ENCODE assay signal across 7 mouse cellular contexts in the genomic region with DNA sequence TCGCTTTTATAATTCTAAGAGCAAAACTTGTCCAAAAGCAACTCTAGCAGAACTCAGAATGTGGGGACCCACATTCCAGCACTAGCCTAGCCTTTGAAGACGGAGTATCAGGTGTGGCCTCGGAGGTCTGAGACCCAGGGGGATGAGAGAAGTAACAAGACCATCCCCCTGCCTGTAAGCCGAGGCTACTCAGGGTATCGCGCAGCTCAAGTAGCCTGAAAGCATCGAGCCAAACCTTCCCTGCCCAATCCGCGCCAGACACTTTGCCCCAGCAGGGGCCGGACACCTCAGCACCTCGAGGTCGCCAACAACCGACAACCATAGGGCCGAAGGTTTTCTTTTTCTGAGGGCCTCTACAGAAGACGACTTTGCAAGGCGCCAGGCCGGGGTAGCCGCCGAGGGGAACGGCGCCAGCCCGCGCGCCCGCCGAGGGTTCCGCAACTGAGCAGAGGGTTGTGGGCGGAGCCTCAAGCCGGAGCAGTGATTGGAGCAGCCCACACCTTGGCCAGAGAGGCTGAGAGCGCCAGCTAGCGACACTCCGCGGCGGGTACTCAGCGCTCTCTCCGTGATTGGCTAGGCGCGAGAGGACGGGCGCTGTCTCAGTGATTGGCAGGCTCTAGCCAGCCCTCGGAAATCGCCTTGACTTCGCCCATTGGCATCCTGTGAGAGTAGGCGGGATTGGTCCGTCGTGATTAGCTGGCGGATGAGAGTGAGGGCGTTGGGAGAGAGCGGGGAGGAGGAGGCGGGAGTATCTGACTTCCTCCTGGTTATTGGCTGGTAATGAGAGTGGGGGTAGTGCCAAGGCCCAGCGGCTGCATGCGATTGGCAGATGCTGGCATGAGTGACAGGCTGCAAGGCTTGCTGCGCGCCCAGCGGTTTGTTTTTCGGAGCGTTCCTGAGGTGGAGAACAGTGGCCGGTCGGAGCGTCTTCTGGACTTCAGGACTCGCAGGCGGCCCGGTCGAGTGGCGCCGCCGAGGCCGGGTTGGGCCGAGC. TPM values are rescaled to one million over a fixed set of nuclear protein-coding genes. Genes with fewer than 3 reads are reported as not detected.
DNase-seq lines count a peak whose midpoint lies in the region; ATAC-seq lines count a peak whose summit lies in the region.

Map3k3 (plus strand) TSS at position 906 of the 994 bp plus-strand sequence.

- H3K4me1 ChIP-seq in intestine, embryonic 15.5 days (replicated peaks), result 0 out of 2 replicates have a peak, but pooled peaks cover 3% of the 10 kb centered on the region
- peaks cover 29% of the 10 kb centered on the region for H3K4me1 ChIP-seq in midbrain, embryonic 10.5 days

- ATAC-seq in intestine, embryonic 15.5 days, result peak; percentile 98

- H3K4me2 ChIP-seq in intestine, embryonic 15.5 days (replicated peaks), result peak within 1 kb of the TSS; percentile 77

- DNase-seq in adrenal gland, adult 2 months, result peak; percentile 99
- DNase-seq in embryo, embryonic 11.5 days (ENCODE audit: low read depth, low spot score), result peak; percentile 97
- DNase-seq in gastrocnemius, postnatal 36 days, result peak; percentile 96 to 98
- peak; percentile 99 to 100 for DNase-seq in left cerebral cortex, postnatal 25 days (ENCODE audit: low spot score in 2 of 2)
- peak; percentile 99 for DNase-seq in midbrain, embryonic 10.5 days (ENCODE audit: low spot score)
- DNase-seq in right cerebral cortex, postnatal 4 days, result peak; percentile 95

- no peaks in the 10 kb centered on the region for H3K27me3 ChIP-seq in intestine, embryonic 15.5 days (replicated peaks)
- H3K27me3 ChIP-seq in midbrain, embryonic 10.5 days (ENCODE audit: low read depth, poor library complexity, severe bottlenecking), result no peaks in the 10 kb centered on the region

- H3K9ac ChIP-seq in intestine, embryonic 15.5 days, result peak within 1 kb of the TSS; percentile 97

- H3K36me3 ChIP-seq in intestine, embryonic 15.5 days, result no peaks in the 10 kb centered on the region
- H3K36me3 ChIP-seq in midbrain, embryonic 10.5 days, result no peaks in the 10 kb centered on the region

- peak within 1 kb of the TSS; percentile 99 for H3K27ac ChIP-seq in intestine, embryonic 15.5 days
- peak within 1 kb of the TSS; percentile 97 for H3K27ac ChIP-seq in midbrain, embryonic 10.5 days (replicated peaks)

- H3K9me3 ChIP-seq in intestine, embryonic 15.5 days, result no peaks in the 10 kb centered on the region
- H3K9me3 ChIP-seq in midbrain, embryonic 10.5 days (replicated peaks), result no peaks in the 10 kb centered on the region

- intact Hi-C loops in gastrocnemius, postnatal 36 days (cut with DNase I), result no loop called here
- intact Hi-C loops in left cerebral cortex, postnatal 25 days (cut with DNase I), result loop anchor here (2.0 kb wide), 1 partner anchor 77 kb away; the partner anchor contains the start of genes Gm10840 and Limd2

- under 1% methylated on average over 69 of the region's 69 CpGs for WGBS in intestine, embryonic 15.5 days
- under 1% methylated on average over 69 of the region's 69 CpGs for WGBS in midbrain, embryonic 10.5 days

- peak within 1 kb of the TSS; percentile 98 for H3K4me3 ChIP-seq in intestine, embryonic 15.5 days (replicated peaks)
- peak within 1 kb of the TSS; percentile 97 for H3K4me3 ChIP-seq in midbrain, embryonic 10.5 days

RNA-seq across cellular contexts. Expression of gene Map3k3, which starts in this region (rescaled TPM):
- total RNA-seq in adrenal gland, adult 2 months (2021), result 10 to 100 TPM; 32.0 to 39.7 TPM
- polyA plus RNA-seq in adrenal gland, adult 2 months (2012; rRNA removed), result 19.9 and 20.8 TPM in 2 replicates
- total RNA-seq in gastrocnemius, postnatal 36 days (2021), result 10 to 100 TPM; 20.6 to 20.8 TPM
- polyA plus RNA-seq in intestine, embryonic 15.5 days (2015; fragmentation: Nextera tagmentation; extraction: Ambion mirVana), result 14.2 and 18.0 TPM in 2 replicates
- total RNA-seq in left cerebral cortex, postnatal 25 days (2021), result 10 to 100 TPM; 25.1 to 29.5 TPM
- 20.6 and 21.9 TPM in 2 replicates for polyA plus RNA-seq in midbrain, embryonic 10.5 days (2016; fragmentation: Nextera tagmentation; extraction: Ambion mirVana)

Comparison
In these comparisons a context has a peak if more than half of its experiments do, and no peak if none do; other contexts are left out.
1. Peak in every context shown above with its lines: DNase-seq, ATAC-seq, H3K4me3 ChIP-seq and H3K27ac ChIP-seq.